Mouse (Mus musculus): Measurements from ENCODE around the gene Lrrc4. TPM values are rescaled to one million over a fixed set of nuclear protein-coding genes. Genes with fewer than 3 reads are reported as not detected.
A peak's percentile ranks its signal among the peaks of the same experiment; 100 is the strongest.

The Lrrc4 gene
- polyA plus RNA-seq, 1 experiment, result 65.1 TPM

- H3K27ac ChIP-seq (ENCODE audit: insufficient read depth, low read length), result no peak overlapping the region
- TF ChIP-seq CTCF (IDR thresholded peaks at IDR 0.05; ENCODE audit: extremely low read depth, insufficient read depth, low read length) (no peak), POLR2A (IDR thresholded peaks at IDR 0.05; ENCODE audit: extremely low read depth, insufficient read depth, low read length) (no peak)
These were observed 121.5 kb downstream of the Lrrc4 start for GRCm38 (mm10) chr6:28710035-28710434.

GRCm38 (mm10) chr6:28706976-28707592 lies 124.5 kb downstream of the Lrrc4 start:
- no peak overlapping the region for H3K4me3 ChIP-seq (ENCODE audit: insufficient read depth, low read length)
- TF ChIP-seq CTCF (IDR thresholded peaks at IDR 0.05; ENCODE audit: extremely low read depth, insufficient read depth, low read length) (no peak), POLR2A (IDR thresholded peaks at IDR 0.05; ENCODE audit: extremely low read depth, insufficient read depth, low read length) (no peak)
- peaks cover 5% of the 10 kb centered on the region for H3K4me1 ChIP-seq (ENCODE audit: control insufficient read depth, insufficient read depth, low read length)
- no peak overlapping the region for H3K27ac ChIP-seq (ENCODE audit: insufficient read depth, low read length)

More at GRCm38 (mm10) chr6:28710035-28710434, 121.5 kb downstream of the Lrrc4 start:
- Histone ChIP-seq H3K4me3 (ENCODE audit: insufficient read depth, low read length) (no peak overlapping the region), H3K4me1 (ENCODE audit: control insufficient read depth, insufficient read depth, low read length) (peaks cover 5% of the 10 kb centered on the region)

GRCm38 (mm10) chr6:28706108-28706975 lies 125.2 kb downstream of the Lrrc4 start:
- peak overlapping the region; percentile 5; the same call in 1 of the 2 replicates for H3K27ac ChIP-seq (ENCODE audit: insufficient read depth, low read length)
- no peak overlapping the region for H3K4me3 ChIP-seq (ENCODE audit: insufficient read depth, low read length)
- H3K4me1 ChIP-seq (ENCODE audit: control insufficient read depth, insufficient read depth, low read length), result peaks cover 5% of the 10 kb centered on the region
- TF ChIP-seq CTCF (IDR thresholded peaks at IDR 0.05; ENCODE audit: extremely low read depth, insufficient read depth, low read length) (no peak), POLR2A (IDR thresholded peaks at IDR 0.05; ENCODE audit: extremely low read depth, insufficient read depth, low read length) (no peak)

- no peak for TF ChIP-seq CTCF (IDR thresholded peaks at IDR 0.05; ENCODE audit: extremely low read depth, insufficient read depth, low read length)
- no peak for TF ChIP-seq POLR2A (IDR thresholded peaks at IDR 0.05; ENCODE audit: extremely low read depth, insufficient read depth, low read length)
- Histone ChIP-seq H3K27ac (ENCODE audit: insufficient read depth, low read length) (peak overlapping the region; percentile 5), H3K4me3 (ENCODE audit: insufficient read depth, low read length) (no peak overlapping the region), H3K4me1 (ENCODE audit: control insufficient read depth, insufficient read depth, low read length) (peaks cover 5% of the 10 kb centered on the region)
These were observed 126.0 kb downstream of the Lrrc4 start for GRCm38 (mm10) chr6:28705384-28706107.

- Histone ChIP-seq H3K27ac (ENCODE audit: insufficient read depth, low read length) (no peak overlapping the region), H3K4me3 (ENCODE audit: insufficient read depth, low read length) (no peak overlapping the region), H3K4me1 (ENCODE audit: control insufficient read depth, insufficient read depth, low read length) (peaks cover 5% of the 10 kb centered on the region)
- TF ChIP-seq POLR2A (IDR thresholded peaks at IDR 0.05; ENCODE audit: extremely low read depth, insufficient read depth, low read length) (no peak), CTCF (IDR thresholded peaks at IDR 0.05; ENCODE audit: extremely low read depth, insufficient read depth, low read length) (no peak)
These were observed 126.9 kb downstream of the Lrrc4 start for GRCm38 (mm10) chr6:28704612-28705011.

GRCm38 (mm10) chr6:28697214-28697613 lies 134.3 kb downstream of the Lrrc4 start:
- no peak overlapping the region for H3K4me3 ChIP-seq (ENCODE audit: insufficient read depth, low read length)
- TF ChIP-seq POLR2A (IDR thresholded peaks at IDR 0.05; ENCODE audit: extremely low read depth, insufficient read depth, low read length) (no peak), CTCF (IDR thresholded peaks at IDR 0.05; ENCODE audit: extremely low read depth, insufficient read depth, low read length) (no peak)
- H3K4me1 ChIP-seq (ENCODE audit: control insufficient read depth, insufficient read depth, low read length), result peaks cover 6% of the 10 kb centered on the region; the same call in 1 of the 2 replicates
- peak overlapping the region; percentile 53 for H3K27ac ChIP-seq (ENCODE audit: insufficient read depth, low read length)

- Histone ChIP-seq H3K4me3 (ENCODE audit: insufficient read depth, low read length) (no peak overlapping the region), H3K4me1 (ENCODE audit: control insufficient read depth, insufficient read depth, low read length) (peaks cover 5% of the 10 kb centered on the region; the same call in 1 of the 2 replicates), H3K27ac (ENCODE audit: insufficient read depth, low read length) (no peak overlapping the region)
- TF ChIP-seq POLR2A (IDR thresholded peaks at IDR 0.05; ENCODE audit: extremely low read depth, insufficient read depth, low read length) (no peak), CTCF (IDR thresholded peaks at IDR 0.05; ENCODE audit: extremely low read depth, insufficient read depth, low read length) (no peak)
These were observed 138.9 kb downstream of the Lrrc4 start for GRCm38 (mm10) chr6:28692659-28693058.

- H3K4me1 ChIP-seq (ENCODE audit: control insufficient read depth, insufficient read depth, low read length), result no peaks in the 10 kb centered on the region
- no peak overlapping the region for H3K4me3 ChIP-seq (ENCODE audit: insufficient read depth, low read length)
- no peak overlapping the region for H3K27ac ChIP-seq (ENCODE audit: insufficient read depth, low read length)
- TF ChIP-seq POLR2A (IDR thresholded peaks at IDR 0.05; ENCODE audit: extremely low read depth, insufficient read depth, low read length), result no peak
- no peak for TF ChIP-seq CTCF (IDR thresholded peaks at IDR 0.05; ENCODE audit: extremely low read depth, insufficient read depth, low read length)
These were observed 143.8 kb downstream of the Lrrc4 start for GRCm38 (mm10) chr6:28687776-28688175.

- Histone ChIP-seq H3K4me1 (ENCODE audit: control insufficient read depth, insufficient read depth, low read length) (no peaks in the 10 kb centered on the region; the same call in 1 of the 2 replicates), H3K27ac (ENCODE audit: insufficient read depth, low read length) (no peak overlapping the region), H3K4me3 (ENCODE audit: insufficient read depth, low read length) (no peak overlapping the region)
- no peak for TF ChIP-seq POLR2A (IDR thresholded peaks at IDR 0.05; ENCODE audit: extremely low read depth, insufficient read depth, low read length)
- TF ChIP-seq CTCF (IDR thresholded peaks at IDR 0.05; ENCODE audit: extremely low read depth, insufficient read depth, low read length), result no peak
These were observed 145.8 kb downstream of the Lrrc4 start for GRCm38 (mm10) chr6:28685745-28686144.

Data from cortical plate, adult 2 months (tissue).